Mouse (Mus musculus): ENCODE results near the gene Reps1. TPM values are rescaled to one million over a fixed set of nuclear protein-coding genes. Genes with fewer than 3 reads are reported as not detected.

Reps1 gene
- polyA plus RNA-seq, 2 experiments, result 3.4 to 13.3 TPM

- Histone ChIP-seq H3K27ac (no peak overlapping the region), H3K9ac (replicated peaks) (peak overlapping the region; percentile 78), H3K36me3 (replicated peaks; ENCODE audit: control insufficient read depth, insufficient read depth, low read depth) (no peaks in the 10 kb centered on the region), H3K27me3 (ENCODE audit: control insufficient read depth, insufficient read depth, low read length) (no peaks in the 10 kb centered on the region), H3K4me1 (replicated peaks; ENCODE audit: control insufficient read depth in 2 of 2, insufficient read depth in 2 of 2, low read length in 1 of 2) (peaks cover 9 to 11% of the 10 kb centered on the region in 2 experiments), H3K4me3 (ENCODE audit: insufficient read depth in 1 of 2, low read depth in 2 of 2, low read length in 2 of 2) (peak overlapping the region; percentile 79 to 82), H3K4me2 (ENCODE audit: low read depth) (peak overlapping the region; percentile 83), H3K9me3 (ENCODE audit: control insufficient read depth, low read length) (no peaks in the 10 kb centered on the region)
- ATAC-seq (ENCODE audit: insufficient read depth), result peak; percentile 93
- DNase-seq (ENCODE audit: low read depth in 3 of 3, low spot score in 3 of 3), result peak; percentile 54 to 63 (median 62)
- TF ChIP-seq EP300 (IDR thresholded peaks at IDR 0.05; ENCODE audit: low read depth) (no peak), CTCF (IDR thresholded peaks at IDR 0.05; ENCODE audit: low read depth) (peak; percentile 59)
- WGBS (ENCODE audit: insufficient replicate concordance), result 4% methylated on average over 58 of the region's 61 CpGs
Measured at GRCm38 (mm10) chr10:18055009-18055695, 509 bp upstream of the Reps1 start.

DNA sequence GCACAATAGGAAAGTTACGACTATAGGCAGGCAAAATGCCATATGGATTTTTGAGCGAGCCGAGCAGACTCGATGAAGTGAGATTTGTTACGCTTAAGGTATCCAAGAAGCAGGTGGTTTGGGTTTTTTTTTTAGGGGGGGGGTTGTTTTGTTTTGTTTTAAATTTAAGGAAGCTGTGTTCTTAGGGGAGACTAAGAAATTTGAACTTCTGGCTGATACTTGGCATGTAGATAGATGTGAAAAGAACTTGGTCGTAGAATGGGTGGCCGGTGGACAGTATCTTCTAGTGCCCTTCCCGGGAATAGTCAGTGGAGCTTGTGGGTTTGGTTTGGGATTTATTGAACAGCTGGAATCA is 707 bp downstream of the Reps1 start:
- Histone ChIP-seq H3K4me3 (ENCODE audit: insufficient read depth in 1 of 2, low read depth in 2 of 2, low read length in 2 of 2) (peak overlapping the region; percentile 79 to 82), H3K27ac (no peak overlapping the region), H3K27me3 (ENCODE audit: control insufficient read depth, insufficient read depth, low read length) (no peaks in the 10 kb centered on the region), H3K4me2 (ENCODE audit: low read depth) (peak overlapping the region; percentile 83), H3K36me3 (replicated peaks; ENCODE audit: control insufficient read depth, insufficient read depth, low read depth) (no peaks in the 10 kb centered on the region), H3K4me1 (replicated peaks; ENCODE audit: control insufficient read depth in 2 of 2, insufficient read depth in 2 of 2, low read length in 1 of 2) (peaks cover 9 to 13% of the 10 kb centered on the region in 2 experiments), H3K9me3 (ENCODE audit: control insufficient read depth, low read length) (no peaks in the 10 kb centered on the region), H3K9ac (replicated peaks) (peak overlapping the region; percentile 78)
- ATAC-seq (ENCODE audit: insufficient read depth) (no peak), DNase-seq (ENCODE audit: low read depth in 3 of 3, low spot score in 3 of 3) (no peak)
- 1% methylated on average over 8 of the region's 8 CpGs for WGBS (ENCODE audit: insufficient replicate concordance)
- TF ChIP-seq EP300 (IDR thresholded peaks at IDR 0.05; ENCODE audit: low read depth) (no peak), CTCF (IDR thresholded peaks at IDR 0.05; ENCODE audit: low read depth) (no peak)

- ATAC-seq (ENCODE audit: insufficient read depth), result no peak
- Histone ChIP-seq H3K4me2 (ENCODE audit: low read depth) (no peak overlapping the region), H3K4me3 (ENCODE audit: insufficient read depth in 1 of 2, low read depth in 2 of 2, low read length in 2 of 2) (no peak overlapping the region), H3K27ac (no peak overlapping the region), H3K27me3 (ENCODE audit: control insufficient read depth, insufficient read depth, low read length) (no peaks in the 10 kb centered on the region), H3K9ac (replicated peaks) (no peak overlapping the region), H3K4me1 (replicated peaks; ENCODE audit: control insufficient read depth in 2 of 2, insufficient read depth in 2 of 2, low read length in 1 of 2) (peaks cover 9 to 13% of the 10 kb centered on the region in 2 experiments), H3K36me3 (replicated peaks; ENCODE audit: control insufficient read depth, insufficient read depth, low read depth) (no peaks in the 10 kb centered on the region), H3K9me3 (ENCODE audit: control insufficient read depth, low read length) (no peaks in the 10 kb centered on the region)
- TF ChIP-seq EP300 (IDR thresholded peaks at IDR 0.05; ENCODE audit: low read depth) (no peak), CTCF (IDR thresholded peaks at IDR 0.05; ENCODE audit: low read depth) (no peak)
- WGBS (ENCODE audit: insufficient replicate concordance), result 82% methylated on average over 9 of the region's 9 CpGs
- no peak for DNase-seq (ENCODE audit: low read depth in 3 of 3, low spot score in 3 of 3)
Measured at GRCm38 (mm10) chr10:18058681-18059338, 3.1 kb downstream of the Reps1 start.

- Histone ChIP-seq H3K4me2 (ENCODE audit: low read depth) (no peak overlapping the region), H3K4me3 (ENCODE audit: insufficient read depth in 1 of 2, low read depth in 2 of 2, low read length in 2 of 2) (no peak overlapping the region), H3K9ac (replicated peaks) (no peak overlapping the region), H3K9me3 (ENCODE audit: control insufficient read depth, low read length) (no peaks in the 10 kb centered on the region), H3K27ac (no peak overlapping the region), H3K27me3 (ENCODE audit: control insufficient read depth, insufficient read depth, low read length) (no peaks in the 10 kb centered on the region), H3K36me3 (replicated peaks; ENCODE audit: control insufficient read depth, insufficient read depth, low read depth) (no peaks in the 10 kb centered on the region), H3K4me1 (replicated peaks; ENCODE audit: control insufficient read depth in 2 of 2, insufficient read depth in 2 of 2, low read length in 1 of 2) (peaks cover 9 to 13% of the 10 kb centered on the region in 2 experiments)
- TF ChIP-seq CTCF (IDR thresholded peaks at IDR 0.05; ENCODE audit: low read depth), result no peak
- no peak for TF ChIP-seq EP300 (IDR thresholded peaks at IDR 0.05; ENCODE audit: low read depth)
- no peak for DNase-seq (ENCODE audit: low read depth in 3 of 3, low spot score in 3 of 3)
- ATAC-seq (ENCODE audit: insufficient read depth), result no peak
- WGBS (ENCODE audit: insufficient replicate concordance), result 68% methylated on average over 13 of the region's 13 CpGs
Measured at GRCm38 (mm10) chr10:18059807-18060206, 4.1 kb downstream of the Reps1 start.

DNA sequence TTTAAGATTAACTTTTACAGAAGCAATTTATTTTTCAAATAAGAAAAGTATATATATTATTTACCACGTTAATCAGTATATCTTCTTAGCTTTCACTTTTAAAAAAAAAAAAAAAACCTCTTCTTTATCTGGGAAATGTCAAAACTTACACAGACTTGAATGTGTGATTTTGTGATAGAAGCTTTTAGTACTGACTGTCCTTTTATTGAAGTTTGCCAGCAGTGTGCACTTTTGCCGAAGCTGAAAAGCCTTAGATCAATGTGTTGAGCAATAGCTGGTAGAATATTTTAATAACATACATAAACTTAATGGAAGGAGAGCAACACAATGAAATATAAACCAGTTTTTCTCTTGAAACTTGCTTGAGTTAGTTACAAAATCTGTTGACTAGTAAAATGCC is 5.1 kb downstream of the Reps1 start:
- Histone ChIP-seq H3K36me3 (replicated peaks; ENCODE audit: control insufficient read depth, insufficient read depth, low read depth) (no peaks in the 10 kb centered on the region), H3K4me2 (ENCODE audit: low read depth) (no peak overlapping the region), H3K9me3 (ENCODE audit: control insufficient read depth, low read length) (no peaks in the 10 kb centered on the region), H3K27ac (no peak overlapping the region), H3K27me3 (ENCODE audit: control insufficient read depth, insufficient read depth, low read length) (no peaks in the 10 kb centered on the region), H3K4me3 (ENCODE audit: insufficient read depth in 1 of 2, low read depth in 2 of 2, low read length in 2 of 2) (no peak overlapping the region), H3K9ac (replicated peaks) (no peak overlapping the region), H3K4me1 (replicated peaks; ENCODE audit: control insufficient read depth in 2 of 2, insufficient read depth in 2 of 2, low read length in 1 of 2) (peaks cover 9 to 13% of the 10 kb centered on the region in 2 experiments)
- ATAC-seq (ENCODE audit: insufficient read depth) (no peak), DNase-seq (ENCODE audit: low read depth in 3 of 3, low spot score in 3 of 3) (no peak)
- TF ChIP-seq CTCF (IDR thresholded peaks at IDR 0.05; ENCODE audit: low read depth), result no peak
- TF ChIP-seq EP300 (IDR thresholded peaks at IDR 0.05; ENCODE audit: low read depth), result no peak
- 54% methylated on average over 2 of the region's 2 CpGs for WGBS (ENCODE audit: insufficient replicate concordance)
